In the genomic region with DNA sequence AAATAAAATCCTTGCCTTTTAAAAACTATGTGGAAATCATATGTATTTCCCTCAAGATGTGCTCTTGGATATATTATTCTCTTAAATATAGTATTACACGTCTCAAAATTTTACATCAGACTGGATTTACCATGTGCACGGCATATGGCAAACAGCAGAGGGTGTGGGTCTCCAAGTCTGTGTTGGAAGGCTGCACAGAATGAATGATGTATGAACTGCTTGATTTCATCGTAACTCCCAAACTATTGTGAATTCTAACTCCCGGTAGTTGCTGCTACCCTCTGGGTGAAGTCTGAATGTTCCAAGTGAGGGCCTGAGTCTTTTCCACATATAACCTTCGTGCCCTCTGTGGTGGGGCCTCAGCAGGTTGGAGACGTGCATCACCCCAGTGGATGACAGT, we compare ENCODE assay signal across 27 mouse cellular contexts. TPM values are rescaled to one million over a fixed set of nuclear protein-coding genes. Genes with fewer than 3 reads are reported as not detected.
DNase-seq lines count a peak whose midpoint lies in the region; ATAC-seq and TF ChIP-seq lines count a peak whose summit lies in the region.
"Had no signal": no experiment of that assay in that cellular context is flagged by ENCODE, and none has a peak within 500 bp of the region (broad histone marks: within the 10 kb centered on the region; RNA-seq: fewer than 3 reads in every experiment).

No protein-coding gene starts in this region.

- peak; percentile 73 for ATAC-seq in forebrain, postnatal 0 days
- no peak; the same call in 1 of the 2 replicates for ATAC-seq in forebrain, embryonic 13.5 days
- ATAC-seq in neural tube, embryonic 13.5 days (ENCODE audit: low read depth): no peak
- ATAC-seq in embryonic facial prominence, embryonic 15.5 days (ENCODE audit: insufficient number of reproducible peaks, low FRiP score, low TSS enrichment, low read depth): no peak
- ATAC-seq in liver, postnatal 0 days: no peak
- ATAC-seq: activated CD4-positive, CD25-positive, alpha-beta regulatory T cell, adult 4 months; intestine, postnatal 0 days; lung, postnatal 0 days; midbrain, embryonic 16.5 days had no signal

- no peak overlapping the region for H3K4me3 ChIP-seq in forebrain, postnatal 0 days (ENCODE audit: low read depth, low read length)
- no peak overlapping the region for H3K4me3 ChIP-seq in forebrain, embryonic 13.5 days
- H3K4me3 ChIP-seq in neural tube, embryonic 13.5 days: no peak overlapping the region
- no peak overlapping the region for H3K4me3 ChIP-seq in embryonic facial prominence, embryonic 15.5 days (replicated peaks)
- no peak overlapping the region for H3K4me3 ChIP-seq in liver, postnatal 0 days (ENCODE audit: low read depth, low read length)

- no peak overlapping the region for H3K9ac ChIP-seq in forebrain, postnatal 0 days
- no peak overlapping the region for H3K9ac ChIP-seq in forebrain, embryonic 13.5 days
- H3K9ac ChIP-seq in neural tube, embryonic 13.5 days: peak overlapping the region; percentile 6; the same call in 1 of the 2 replicates
- no peak overlapping the region for H3K9ac ChIP-seq in embryonic facial prominence, embryonic 15.5 days
- no peak overlapping the region for H3K9ac ChIP-seq in liver, postnatal 0 days (replicated peaks)
- H3K9ac ChIP-seq: kidney, embryonic 15.5 days; liver, embryonic 15.5 days had no signal

- peaks cover 9% of the 10 kb centered on the region for H3K36me3 ChIP-seq in forebrain, postnatal 0 days (ENCODE audit: insufficient read depth)
- no peaks in the 10 kb centered on the region for H3K36me3 ChIP-seq in forebrain, embryonic 13.5 days (ENCODE audit: poor library complexity, severe bottlenecking)
- no peaks in the 10 kb centered on the region for H3K36me3 ChIP-seq in neural tube, embryonic 13.5 days
- no peaks in the 10 kb centered on the region; the same call in 1 of the 2 replicates for H3K36me3 ChIP-seq in embryonic facial prominence, embryonic 15.5 days
- H3K36me3 ChIP-seq in liver, postnatal 0 days (replicated peaks; ENCODE audit: insufficient read depth, low read length): no peaks in the 10 kb centered on the region
- H3K36me3 ChIP-seq: heart, embryonic 10.5 days; kidney, embryonic 15.5 days; liver, embryonic 15.5 days had no signal

- 57% methylated on average over 6 of the region's 6 CpGs for WGBS in forebrain, postnatal 0 days
- 76% methylated on average over 6 of the region's 6 CpGs for WGBS in forebrain, embryonic 13.5 days
- 83% methylated on average over 6 of the region's 6 CpGs for WGBS in neural tube, embryonic 13.5 days
- WGBS in embryonic facial prominence, embryonic 15.5 days: 56% methylated on average over 6 of the region's 6 CpGs
- WGBS in liver, postnatal 0 days (ENCODE audit: insufficient replicate concordance): 80% methylated on average over 6 of the region's 6 CpGs

- TF ChIP-seq CTCF in forebrain, postnatal 0 days (IDR thresholded peaks at IDR 0.05; ENCODE audit: low read depth): no peak
- TF ChIP-seq CTCF in liver, postnatal 0 days (IDR thresholded peaks at IDR 0.05; ENCODE audit: low read depth): no peak

- TF ChIP-seq EP300 in liver, postnatal 0 days (IDR thresholded peaks at IDR 0.05; ENCODE audit: low read depth): no peak

- H3K27me3 ChIP-seq in forebrain, postnatal 0 days (ENCODE audit: insufficient read depth, low read length): no peaks in the 10 kb centered on the region
- H3K27me3 ChIP-seq in forebrain, embryonic 13.5 days: no peaks in the 10 kb centered on the region
- H3K27me3 ChIP-seq in neural tube, embryonic 13.5 days: peaks cover 4% of the 10 kb centered on the region; the same call in 1 of the 2 replicates
- no peaks in the 10 kb centered on the region for H3K27me3 ChIP-seq in embryonic facial prominence, embryonic 15.5 days
- no peaks in the 10 kb centered on the region for H3K27me3 ChIP-seq in liver, postnatal 0 days (ENCODE audit: insufficient read depth, low read length)
- H3K27me3 ChIP-seq: CH12.LX; kidney, embryonic 15.5 days; liver, embryonic 15.5 days had no signal

- peak overlapping the region; percentile 72 for H3K27ac ChIP-seq in forebrain, postnatal 0 days (ENCODE audit: low read depth, low read length)
- H3K27ac ChIP-seq in forebrain, embryonic 13.5 days: no peak overlapping the region
- H3K27ac ChIP-seq in neural tube, embryonic 13.5 days (replicated peaks): no peak overlapping the region
- peak overlapping the region; percentile 80 for H3K27ac ChIP-seq in embryonic facial prominence, embryonic 15.5 days (replicated peaks)
- no peak overlapping the region for H3K27ac ChIP-seq in liver, postnatal 0 days (ENCODE audit: low read depth)
- H3K27ac ChIP-seq: heart, embryonic 10.5 days; kidney, embryonic 15.5 days; liver, embryonic 15.5 days; macrophage had no signal

- H3K4me2 ChIP-seq in forebrain, postnatal 0 days (ENCODE audit: low read depth): peak overlapping the region; percentile 64; the same call in 1 of the 2 replicates
- H3K4me2 ChIP-seq in forebrain, embryonic 13.5 days: no peak overlapping the region
- H3K4me2 ChIP-seq in neural tube, embryonic 13.5 days: peak overlapping the region; percentile 78; the same call in 1 of the 2 replicates
- peak overlapping the region; percentile 60; the same call in 1 of the 2 replicates for H3K4me2 ChIP-seq in embryonic facial prominence, embryonic 15.5 days (replicated peaks)
- H3K4me2 ChIP-seq in liver, postnatal 0 days (ENCODE audit: low read depth, low read length): no peak overlapping the region

- DNase-seq in forebrain, postnatal 0 days: peak; percentile 73
- DNase-seq in neural tube, embryonic 10.5 days (ENCODE audit: extremely low spot score, low spot score): no peak
- DNase-seq in layer of hippocampus, adult 11-12 months (ENCODE audit: low spot score): no peak
- no peak for DNase-seq in liver, postnatal 0 days
- DNase-seq: adrenal gland, adult 8-10 months; B cell, adult 2 months; cerebellum, adult 18-20 months; cerebellum, postnatal 14 days; gastrocnemius, postnatal 36 days; heart, postnatal 4 days; kidney, postnatal 36 days; liver; thymus, postnatal 14 days had no signal

- H3K4me1 ChIP-seq in forebrain, postnatal 0 days (ENCODE audit: insufficient read depth): peaks cover 5% of the 10 kb centered on the region; the same call in 1 of the 2 replicates
- H3K4me1 ChIP-seq in forebrain, embryonic 13.5 days: peaks cover 18% of the 10 kb centered on the region
- H3K4me1 ChIP-seq in neural tube, embryonic 13.5 days (replicated peaks): peaks cover 20% of the 10 kb centered on the region
- 0 out of 2 replicates have a peak, but pooled peaks cover 3% of the 10 kb centered on the region for H3K4me1 ChIP-seq in embryonic facial prominence, embryonic 15.5 days
- 0 out of 2 replicates have a peak, but pooled peaks cover 6% of the 10 kb centered on the region for H3K4me1 ChIP-seq in liver, postnatal 0 days (ENCODE audit: insufficient read depth)

- no peaks in the 10 kb centered on the region for H3K9me3 ChIP-seq in forebrain, postnatal 0 days (ENCODE audit: low read length)
- no peaks in the 10 kb centered on the region for H3K9me3 ChIP-seq in forebrain, embryonic 13.5 days (replicated peaks)
- H3K9me3 ChIP-seq in neural tube, embryonic 13.5 days: no peaks in the 10 kb centered on the region
- no peaks in the 10 kb centered on the region for H3K9me3 ChIP-seq in embryonic facial prominence, embryonic 15.5 days (replicated peaks)
- no peaks in the 10 kb centered on the region for H3K9me3 ChIP-seq in liver, postnatal 0 days (ENCODE audit: low read length)
- H3K9me3 ChIP-seq: G1E; heart, embryonic 10.5 days; kidney, embryonic 15.5 days; liver, embryonic 15.5 days had no signal

RNA-seq across cellular contexts. Expression of gene Mfsd9, which starts 1.5 kb away (rescaled TPM):
- 8.8 and 13.2 TPM in 2 replicates for total RNA-seq in forebrain, postnatal 0 days (2014; rRNA removed)
- 5.7 and 7.0 TPM in 2 replicates for polyA plus RNA-seq in forebrain, postnatal 0 days (2015; fragmentation: Nextera tagmentation; extraction: Ambion mirVana)
- polyA plus RNA-seq in forebrain, embryonic 13.5 days (2015; fragmentation: Nextera tagmentation; extraction: Ambion mirVana): 3.0 and 3.3 TPM in 2 replicates
- polyA plus RNA-seq in neural tube, embryonic 13.5 days (2015; fragmentation: Nextera tagmentation; extraction: Ambion mirVana): 6.2 and 6.6 TPM in 2 replicates
- polyA plus RNA-seq in embryonic facial prominence, embryonic 15.5 days (2015; fragmentation: Nextera tagmentation; extraction: Ambion mirVana): 3.9 and 4.6 TPM in 2 replicates
- polyA plus RNA-seq in liver, postnatal 0 days (2015; fragmentation: Nextera tagmentation; extraction: Ambion mirVana): 0.62 and 0.65 TPM in 2 replicates
- total RNA-seq: CH12.LX had no signal

RNA-seq across cellular contexts. Expression of gene Tmem182, which starts 16.4 kb away (rescaled TPM):
- total RNA-seq in forebrain, postnatal 0 days (2014; rRNA removed): 0.08 and 0.24 TPM in 2 replicates
- polyA plus RNA-seq in forebrain, postnatal 0 days (2015; fragmentation: Nextera tagmentation; extraction: Ambion mirVana): 0.13 and 0.27 TPM in 2 replicates
- polyA plus RNA-seq in forebrain, embryonic 13.5 days (2015; fragmentation: Nextera tagmentation; extraction: Ambion mirVana): 0.08 and 0.09 TPM in 2 replicates
- polyA plus RNA-seq in neural tube, embryonic 13.5 days (2015; fragmentation: Nextera tagmentation; extraction: Ambion mirVana): 0.15 and 0.21 TPM in 2 replicates
- polyA plus RNA-seq in embryonic facial prominence, embryonic 15.5 days (2015; fragmentation: Nextera tagmentation; extraction: Ambion mirVana): 3.6 and 5.0 TPM in 2 replicates
- polyA plus RNA-seq in liver, postnatal 0 days (2015; fragmentation: Nextera tagmentation; extraction: Ambion mirVana): 0.06 and 1.1 TPM in 2 replicates
- total RNA-seq: CH12.LX had no signal
- polyA plus RNA-seq: activated CD4-positive, CD25-positive, alpha-beta regulatory T cell, adult 4 months; G1E; macrophage; stomach, embryonic 14.5 days had no signal

Comparison
In these comparisons a context has a peak if more than half of its experiments do, and no peak if none do; other contexts are left out.
1. H3K27ac ChIP-seq: peak in forebrain, postnatal 0 days (single experiment) and embryonic facial prominence, embryonic 15.5 days (single experiment); none in forebrain, embryonic 13.5 days (single experiment), neural tube, embryonic 13.5 days (single experiment) and liver, postnatal 0 days (single experiment).
2. H3K4me2 ChIP-seq: peak in forebrain, postnatal 0 days (single experiment), neural tube, embryonic 13.5 days (single experiment) and embryonic facial prominence, embryonic 15.5 days (single experiment); none in forebrain, embryonic 13.5 days (single experiment) and liver, postnatal 0 days (single experiment).